Mouse (Mus musculus): ENCODE data around the gene Mtor.

- no peak for TF ChIP-seq CTCF (IDR thresholded peaks at IDR 0.05; ENCODE audit: extremely low read depth, insufficient read depth, insufficient read length, insufficient replicate concordance)
- TF ChIP-seq POLR2A (IDR thresholded peaks at IDR 0.05; ENCODE audit: low read depth, low read length), result no peak
These were observed 87.5 kb downstream of the Mtor start for GRCm38 (mm10) chr4:148535876-148536275.

All from spleen, adult 2 months (tissue).